Mouse (Mus musculus) cerebellum, adult 11 months (tissue): ENCODE data around the gene Endod1.

Experiments used
- DNase-seq: peaks from one replicate; pipeline ENCODE4 v3.0.0; 2022

Gene Endod1

DNA sequence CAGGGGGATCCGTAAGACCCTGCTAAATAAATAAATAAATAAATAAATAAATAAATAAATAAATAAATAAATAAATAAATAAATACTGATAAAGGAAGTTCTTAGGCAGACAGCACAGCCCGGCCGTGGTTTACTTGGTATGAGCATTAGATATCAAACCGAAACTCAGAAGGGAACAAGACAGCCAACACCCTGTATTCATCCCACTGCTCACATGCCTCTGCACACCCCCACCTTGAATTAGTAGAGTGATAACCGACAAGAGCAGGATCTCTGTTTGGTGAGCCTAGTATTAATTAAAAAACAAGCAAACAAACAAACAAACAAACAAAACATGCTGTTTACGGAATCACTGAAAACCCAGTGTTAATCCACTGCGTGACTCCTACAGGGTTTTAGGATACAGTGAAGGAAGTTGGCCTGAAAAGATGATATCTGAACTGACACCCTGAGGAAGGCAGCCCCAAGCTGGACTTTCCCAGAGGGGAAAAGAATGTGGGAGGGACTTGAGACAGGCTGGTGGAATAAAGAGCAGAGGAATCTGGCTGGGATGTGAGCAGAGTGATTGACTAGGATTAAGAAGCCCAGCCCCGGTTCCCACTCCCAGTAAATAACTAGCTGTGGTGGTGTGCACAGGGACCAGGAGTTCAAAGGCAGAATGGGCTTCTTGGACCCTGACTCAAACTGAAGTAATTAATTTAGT lies at the start of gene Endod1:
TSS of gene Endod1 (minus strand) at position 155 of the 703 bp plus-strand sequence.
- peak; percentile 42 for DNase-seq

DNA sequence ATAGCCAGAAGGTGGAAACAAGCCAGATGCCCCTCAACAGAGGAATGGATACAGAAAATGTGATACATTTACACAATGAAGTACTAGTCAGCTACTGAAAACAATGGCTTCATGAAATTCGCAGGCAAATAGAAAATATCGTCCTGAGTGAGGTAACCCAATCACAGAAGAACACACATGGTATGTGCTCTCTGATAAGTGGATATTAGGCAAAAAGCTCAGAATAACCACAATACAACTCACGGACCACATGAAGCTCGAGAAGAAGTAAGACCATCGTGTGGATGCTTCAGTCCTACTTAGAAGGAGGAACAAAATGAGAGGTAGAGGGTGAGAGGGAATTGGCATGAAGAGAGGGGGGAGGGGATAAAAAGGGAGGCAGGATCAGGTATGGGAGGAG lies 27.8 kb upstream of the Endod1 start:
- no peak for DNase-seq

DNA sequence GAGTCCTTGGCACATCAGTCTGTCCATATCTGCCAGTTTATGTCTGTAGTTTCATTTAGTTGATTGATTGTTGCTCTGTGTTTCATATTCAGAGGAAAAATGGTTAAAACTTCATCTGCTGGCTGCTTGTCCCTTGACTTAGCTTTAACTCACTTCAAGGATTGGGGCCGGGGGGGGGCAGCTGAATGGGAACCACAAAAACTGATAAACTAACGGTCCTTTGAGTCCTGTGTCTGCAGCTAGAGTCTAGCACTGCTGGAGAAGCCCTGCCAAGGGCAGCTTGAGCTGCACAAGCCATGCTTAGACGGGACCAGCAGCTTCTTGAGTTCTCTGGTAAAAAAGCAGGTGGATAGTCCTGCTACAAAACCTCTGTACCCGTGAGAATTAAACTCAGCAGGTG lies 26.7 kb upstream of the Endod1 start:
- DNase-seq: no peak

DNA sequence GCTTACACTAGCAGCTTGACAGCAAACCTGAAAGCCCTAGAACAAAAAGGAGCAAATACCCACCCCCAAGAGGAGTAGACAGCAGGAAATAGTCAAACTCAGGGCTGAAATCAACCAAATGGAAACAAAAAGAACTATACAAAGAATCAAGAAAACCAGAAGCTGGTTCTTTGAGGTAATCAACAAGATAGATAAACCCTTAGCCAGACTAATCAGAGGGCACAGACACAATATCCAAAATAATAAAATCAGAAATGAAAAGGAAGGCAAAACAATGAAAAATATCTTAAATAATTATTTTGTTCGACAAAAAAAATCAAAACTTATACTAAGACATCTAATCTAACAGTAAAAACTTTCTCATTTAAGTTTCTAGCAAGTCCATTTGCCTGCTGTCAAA lies 24.7 kb upstream of the Endod1 start:
- no peak for DNase-seq

DNA sequence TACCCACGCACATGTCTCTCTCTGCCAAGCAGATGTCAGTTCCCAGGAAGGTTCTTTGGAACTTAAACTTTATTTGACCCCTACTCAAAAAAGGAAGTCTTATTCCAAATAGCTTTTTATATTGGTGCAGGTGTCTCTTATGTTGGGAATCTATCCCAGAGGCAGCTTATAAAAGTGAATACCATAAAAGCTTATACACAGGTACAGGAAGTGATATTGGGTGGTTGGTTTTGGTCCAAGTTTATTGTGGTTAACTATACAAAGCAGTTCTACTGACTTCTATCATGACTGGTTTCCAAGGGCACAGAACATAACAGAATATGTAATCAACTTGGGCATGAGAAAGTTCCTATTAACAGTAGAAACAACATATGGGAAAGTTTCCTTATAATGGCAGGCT lies 20.8 kb upstream of the Endod1 start:
- DNase-seq: no peak

DNA sequence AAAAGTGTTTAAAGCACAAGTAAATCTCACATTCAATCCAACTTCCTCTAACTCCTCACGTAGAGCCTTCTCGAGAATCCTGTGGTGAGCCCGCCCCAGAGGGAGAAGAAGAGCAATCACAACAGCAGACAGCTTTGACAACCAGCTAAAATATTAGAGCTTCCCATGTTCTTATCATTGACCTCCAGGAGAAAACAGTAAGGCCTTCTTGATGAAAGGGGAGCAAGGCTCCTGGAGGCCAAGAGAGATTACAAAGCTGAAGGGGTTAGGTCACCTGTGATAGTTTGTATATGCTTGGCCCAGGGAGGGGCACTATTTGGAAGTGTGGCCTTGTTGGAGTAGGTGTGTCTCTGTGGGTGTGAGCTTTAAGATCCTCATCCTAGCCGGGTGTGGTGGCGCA lies 19.1 kb upstream of the Endod1 start:
- DNase-seq: no peak

DNA sequence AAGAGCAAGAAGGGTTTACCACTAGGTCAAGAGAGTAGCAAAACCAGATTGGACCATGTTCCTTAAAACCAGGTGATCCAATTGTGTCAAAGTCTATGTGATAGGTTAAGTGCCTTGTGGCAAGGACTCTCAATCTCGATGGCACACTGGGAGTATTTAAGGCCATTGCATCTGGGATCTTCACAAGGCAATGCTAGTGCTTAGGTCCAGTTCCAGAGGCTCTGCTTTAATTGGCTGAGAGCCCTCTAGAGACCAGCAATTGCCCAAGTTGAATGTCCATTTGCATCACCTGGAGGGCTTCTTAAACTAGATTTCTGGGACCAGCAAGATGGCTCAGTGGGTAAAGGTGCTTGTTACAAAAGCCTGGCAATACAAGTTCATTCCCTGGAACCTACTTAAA lies 17.6 kb upstream of the Endod1 start:
- DNase-seq: no peak

DNA sequence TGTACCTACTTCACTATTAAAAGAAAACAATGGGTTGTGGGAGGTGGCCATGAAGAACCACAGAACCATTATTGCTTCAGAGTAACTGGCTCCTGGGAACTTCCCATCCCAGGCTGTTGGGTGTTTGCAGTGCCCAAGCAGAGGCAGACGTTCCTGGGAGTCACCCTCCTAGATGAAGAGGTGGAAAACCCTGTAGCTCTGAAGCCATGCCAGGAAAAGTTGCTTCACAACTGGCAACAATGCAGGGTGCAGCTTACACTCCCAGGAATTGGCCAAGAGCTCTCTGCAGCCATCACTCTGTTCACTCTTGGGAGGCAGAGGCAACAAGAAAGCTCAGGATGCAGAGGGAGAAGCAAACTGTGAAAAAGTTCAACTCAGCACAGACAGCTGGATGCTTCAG lies 16.8 kb upstream of the Endod1 start:
- DNase-seq: no peak

DNA sequence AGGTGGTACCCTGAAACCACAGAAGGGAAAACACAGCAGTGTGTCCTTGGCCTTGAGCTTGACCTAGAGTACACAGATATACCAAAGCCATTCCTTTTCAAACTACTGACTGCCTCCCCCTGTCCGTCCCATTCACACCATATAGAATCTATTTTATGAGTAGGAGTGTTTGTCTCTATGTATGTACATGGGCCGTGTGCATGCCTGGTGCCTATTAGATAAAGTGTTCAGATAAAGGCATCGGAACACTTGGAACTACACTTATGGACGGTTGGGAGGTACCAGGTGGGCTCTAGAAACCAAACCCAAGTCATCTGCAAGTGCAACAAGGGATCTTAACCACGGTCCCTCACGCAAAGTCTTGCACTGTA lies 16.1 kb upstream of the Endod1 start:
- no peak for DNase-seq

DNA sequence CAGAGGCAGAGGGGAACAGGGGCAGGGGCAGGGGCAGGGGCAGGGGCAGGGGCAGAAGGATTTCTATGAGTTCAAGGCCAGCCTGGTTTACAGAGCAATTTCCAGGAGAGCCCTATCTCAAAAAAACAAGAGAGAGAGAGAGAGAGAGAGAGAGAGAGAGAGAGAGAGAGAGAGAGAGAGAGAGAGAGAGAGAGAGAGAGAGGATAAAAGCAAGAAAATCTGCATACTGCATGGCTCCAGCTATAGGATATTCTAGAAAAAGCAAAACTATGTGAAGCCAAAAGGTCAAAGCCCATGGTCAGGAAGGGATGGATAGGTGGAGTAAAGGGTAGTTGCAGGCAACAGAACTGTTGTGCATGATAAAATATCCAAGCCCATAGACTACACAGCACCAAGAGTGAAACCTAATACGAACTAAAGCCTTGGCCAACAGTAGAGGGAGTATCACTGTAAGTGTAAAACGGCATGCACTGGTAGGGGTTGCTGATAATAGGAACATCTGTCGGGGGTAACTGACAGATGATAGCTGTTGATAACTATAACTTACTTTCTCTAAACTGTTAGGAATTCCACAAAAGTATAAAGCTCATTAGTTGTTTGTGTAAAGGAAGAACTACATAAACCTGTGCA lies 15.6 kb upstream of the Endod1 start:
- no peak for DNase-seq

DNA sequence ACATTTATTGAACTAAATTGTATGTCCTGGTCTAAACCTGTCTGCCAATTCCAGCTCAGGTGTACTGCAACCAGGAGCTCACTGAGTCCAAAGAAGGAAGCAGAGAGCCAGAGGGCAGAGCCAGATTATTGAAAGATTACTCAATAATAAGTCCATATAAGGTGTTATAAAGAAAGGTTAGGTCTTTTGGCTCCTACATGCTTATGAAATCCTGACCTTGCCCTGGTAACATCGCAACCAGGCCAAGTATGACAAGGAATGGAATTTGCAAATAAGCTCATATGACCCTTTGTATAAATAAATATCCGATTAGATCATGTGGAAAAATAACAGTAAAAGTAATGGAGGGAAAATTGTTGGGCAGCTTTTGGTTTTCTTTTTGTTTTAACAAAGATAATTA lies 14.8 kb upstream of the Endod1 start:
- no peak for DNase-seq

DNA sequence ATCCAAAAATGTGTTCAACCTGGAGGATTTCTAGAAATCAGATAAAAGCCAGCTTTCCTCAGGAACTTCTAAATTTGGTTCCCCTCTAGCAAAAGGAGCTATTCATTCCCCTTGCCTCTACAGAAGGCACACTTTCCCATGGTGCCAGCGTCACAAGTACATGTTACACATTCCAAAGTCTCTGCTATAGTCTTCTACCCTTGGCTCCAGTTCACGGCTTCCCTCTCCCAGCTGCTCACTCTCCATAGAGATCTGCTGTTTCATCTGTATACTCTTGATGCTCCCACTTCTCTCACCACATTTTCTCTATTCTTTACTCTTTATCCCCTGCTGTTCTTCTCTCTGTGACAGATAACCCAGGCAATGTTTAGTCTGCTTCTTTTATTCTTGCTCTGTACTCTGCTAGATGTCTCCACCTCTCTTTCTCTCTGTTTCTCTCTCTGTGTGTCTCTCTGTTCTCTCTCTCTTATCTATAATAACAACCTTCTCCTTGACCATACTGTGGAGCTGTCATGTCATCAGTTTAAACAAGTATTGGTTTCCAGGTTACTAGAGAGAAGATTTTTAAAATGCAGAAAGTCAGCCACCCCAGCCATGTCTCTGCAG lies 13.8 kb upstream of the Endod1 start:
- DNase-seq: no peak

DNA sequence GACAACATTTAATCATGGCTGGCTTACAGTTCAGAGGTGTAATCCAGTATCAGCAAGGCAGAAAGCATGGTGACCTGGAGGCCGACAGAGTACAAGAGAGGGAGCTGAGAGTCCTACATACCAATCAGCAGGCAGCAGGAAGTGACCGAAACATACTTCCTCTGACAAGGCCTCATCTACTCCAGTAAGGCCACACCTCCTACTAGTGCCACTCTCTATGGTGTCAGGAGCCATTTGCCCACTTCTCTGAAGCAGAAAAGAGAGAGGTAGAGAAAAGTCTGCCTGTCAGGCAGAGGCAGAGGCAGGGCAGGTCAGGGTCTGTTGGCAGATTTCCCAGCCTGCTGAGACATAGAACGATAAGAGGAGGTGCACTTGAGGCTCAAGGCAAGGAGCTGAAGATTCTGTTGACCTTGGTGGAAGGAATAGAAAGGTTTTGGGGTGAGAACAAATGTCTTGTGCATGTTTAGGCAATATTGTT lies 10.6 kb upstream of the Endod1 start:
- DNase-seq: no peak

DNA sequence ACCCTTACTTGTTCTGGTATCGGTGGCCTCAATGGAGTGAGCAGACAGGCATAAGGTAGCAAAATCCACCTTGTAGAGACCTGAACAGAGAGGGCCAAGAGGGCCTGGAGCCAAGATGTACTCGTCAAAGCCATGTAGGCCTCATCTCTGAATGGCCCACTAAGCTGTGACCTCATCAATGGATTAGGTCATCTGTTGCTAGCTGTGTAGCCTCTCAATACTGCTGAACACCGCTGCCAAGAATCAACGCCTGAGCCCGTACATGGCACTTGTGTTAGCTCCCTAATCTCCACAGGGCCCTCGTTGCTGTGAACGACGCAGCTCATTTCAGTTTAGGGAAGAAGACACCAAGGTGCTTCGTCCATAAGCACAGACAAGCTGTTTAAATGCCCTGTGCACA lies 10.0 kb upstream of the Endod1 start:
- DNase-seq: no peak

DNA sequence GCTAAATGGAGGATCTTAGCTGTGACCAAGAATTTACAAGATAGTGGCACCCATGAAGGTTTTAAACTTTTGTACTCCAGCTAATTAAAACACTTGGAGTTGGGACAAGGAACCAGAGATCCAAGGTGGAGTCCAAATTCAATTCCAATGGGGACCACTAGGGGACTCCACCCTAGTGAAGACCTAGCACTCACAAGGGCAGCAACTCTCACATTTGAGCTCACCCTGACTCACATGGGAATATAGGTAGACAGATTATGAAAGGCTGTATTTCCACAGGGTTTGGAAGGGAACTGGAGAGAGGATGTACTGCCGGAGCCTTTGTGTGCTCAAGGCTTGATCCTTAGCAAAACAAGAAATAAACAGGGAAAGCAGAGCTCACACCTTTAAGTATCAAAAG lies 9.0 kb upstream of the Endod1 start:
- no peak for DNase-seq

DNA sequence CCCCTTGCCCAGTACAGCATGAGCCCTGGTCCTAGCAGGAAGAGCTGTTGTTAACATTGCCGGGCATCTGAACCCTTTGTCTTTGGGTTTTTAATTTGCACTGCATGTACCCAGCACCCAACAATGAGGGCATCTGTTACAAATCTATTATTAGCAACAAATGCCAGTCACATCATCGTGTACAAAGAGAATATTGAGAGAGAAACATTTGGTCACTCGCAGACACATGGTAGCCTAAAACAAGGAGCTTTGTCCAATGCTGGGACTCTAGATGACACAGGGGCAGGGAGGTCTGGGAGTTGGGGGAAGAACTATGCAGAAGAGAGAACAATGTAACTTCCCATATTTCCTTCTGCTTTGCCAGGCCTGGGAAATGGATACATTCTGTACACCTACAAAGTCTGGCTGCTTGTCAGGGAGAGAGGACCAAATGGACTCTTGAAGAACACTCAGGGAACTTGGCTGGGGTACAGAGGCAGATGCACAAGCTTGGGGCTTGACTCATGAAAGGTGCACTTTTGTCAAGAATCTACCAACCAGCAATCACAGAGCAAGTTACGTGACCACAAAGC lies 7.8 kb upstream of the Endod1 start:
- peak; percentile 67 for DNase-seq

DNA sequence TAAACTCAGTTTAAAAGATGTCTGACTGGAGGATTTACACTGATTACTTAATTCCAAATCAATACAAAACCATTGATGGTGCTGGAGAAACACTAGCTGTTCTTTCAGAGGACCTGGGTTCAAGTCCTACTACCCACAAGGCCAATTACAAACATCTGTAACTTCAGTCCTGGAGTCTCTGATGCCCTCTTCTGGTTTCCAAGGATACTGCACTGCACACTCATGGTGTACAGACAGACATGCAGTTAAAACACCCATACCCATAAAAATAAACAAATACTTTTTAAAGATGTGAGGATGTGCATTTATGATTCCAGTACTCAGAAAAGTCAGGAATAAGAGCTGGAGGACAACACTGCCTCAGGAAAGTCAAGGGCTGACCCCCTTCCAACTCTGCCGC lies 6.7 kb upstream of the Endod1 start:
- DNase-seq: no peak

DNA sequence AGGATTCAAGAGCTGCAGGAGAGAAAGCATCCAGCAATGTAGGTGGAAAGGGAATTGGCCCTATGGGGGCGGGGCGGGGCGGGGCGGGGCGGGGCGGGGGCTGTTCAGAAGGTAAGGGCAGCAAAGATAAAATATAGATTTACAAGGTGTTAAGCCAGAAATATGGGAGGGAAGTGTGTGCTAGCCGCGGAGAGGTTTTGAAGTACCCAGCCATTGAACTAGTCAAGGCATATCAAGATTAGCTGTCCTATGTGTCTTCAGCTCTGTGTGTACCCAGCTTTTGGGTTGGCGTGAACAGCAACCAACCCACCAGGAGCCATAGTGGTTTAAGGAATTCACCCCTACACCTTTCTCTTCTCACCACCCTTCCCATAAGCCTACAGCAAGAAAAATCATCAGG lies 5.5 kb upstream of the Endod1 start:
- DNase-seq: no peak

DNA sequence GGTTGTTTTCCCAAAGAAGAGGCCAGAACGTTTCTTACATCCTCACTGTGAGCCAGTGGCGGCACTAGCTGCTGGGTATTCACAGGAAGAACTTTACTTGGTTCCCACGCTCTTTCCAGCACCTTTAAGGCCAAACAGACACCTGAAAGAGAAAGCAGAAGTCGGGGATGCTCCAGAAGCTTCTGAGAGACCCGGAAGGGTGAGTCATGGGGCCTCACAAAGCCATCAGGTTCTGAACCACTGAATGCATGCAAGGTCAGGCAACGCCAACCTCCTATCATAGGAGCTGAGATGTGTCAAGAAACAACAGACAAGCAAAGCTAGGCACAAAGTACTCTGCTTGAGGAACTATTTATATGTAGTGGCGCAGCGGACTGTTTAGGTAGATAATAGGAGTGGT lies 4.4 kb upstream of the Endod1 start:
- DNase-seq: no peak

DNA sequence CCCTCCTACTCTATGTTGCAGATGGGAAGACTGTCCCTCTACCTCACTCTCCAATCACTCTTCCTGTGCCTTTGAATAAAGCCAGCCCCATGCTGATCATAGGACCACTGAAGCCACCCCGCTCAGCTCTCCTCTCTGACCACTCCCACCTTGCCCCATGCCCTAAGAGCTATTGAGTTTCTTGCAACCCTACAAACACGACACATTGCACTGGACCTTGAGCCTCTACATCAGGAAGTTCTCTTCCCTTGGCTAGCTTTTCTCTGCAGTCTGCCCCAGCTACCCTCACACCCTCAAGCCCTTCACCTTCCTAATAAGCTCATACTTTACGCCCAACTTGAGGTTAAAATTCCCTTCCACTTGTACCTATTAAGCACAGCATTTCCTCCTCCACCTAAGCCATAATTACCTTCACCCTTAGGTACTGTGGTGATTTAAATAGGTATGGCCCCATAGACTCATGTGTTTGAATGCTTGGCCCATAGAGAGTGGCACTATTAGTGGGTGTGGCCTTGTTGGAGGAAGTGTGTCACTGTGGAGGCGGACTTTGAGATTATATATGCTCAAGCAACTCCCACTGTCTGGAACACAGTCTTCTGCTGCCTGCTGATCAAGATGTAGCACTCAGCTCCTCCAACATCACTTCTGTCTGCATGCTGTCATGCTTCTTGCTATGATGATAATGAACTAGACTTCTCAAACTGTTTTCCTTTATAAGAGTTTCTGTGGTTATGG lies 2.0 kb upstream of the Endod1 start:
- DNase-seq: no peak

DNA sequence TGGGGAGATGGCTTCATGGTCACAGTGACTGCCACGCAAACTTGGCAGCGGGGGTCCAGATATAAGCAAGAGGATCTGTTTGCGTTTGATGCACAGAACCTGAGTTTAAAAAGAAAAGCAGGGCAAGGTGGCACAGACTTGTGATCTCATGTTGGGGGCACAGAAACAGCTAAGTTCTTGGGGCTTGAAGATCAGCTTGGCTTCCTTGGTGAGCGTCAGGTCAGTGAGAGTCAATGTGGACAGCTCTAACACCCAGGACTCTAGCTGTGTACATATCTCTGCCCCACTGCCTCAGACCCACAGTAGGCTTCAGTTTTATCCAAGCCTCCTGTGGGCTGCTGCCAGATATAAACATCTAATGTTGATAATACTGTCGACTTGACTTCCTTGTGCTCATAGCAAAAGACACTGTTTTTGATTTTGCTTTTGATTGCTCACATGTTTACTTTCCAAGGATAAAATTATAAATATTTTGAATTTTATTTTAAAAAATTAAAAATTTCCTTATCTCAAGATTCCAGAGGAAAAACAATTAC lies 1.0 kb upstream of the Endod1 start:
- DNase-seq: no peak

DNA sequence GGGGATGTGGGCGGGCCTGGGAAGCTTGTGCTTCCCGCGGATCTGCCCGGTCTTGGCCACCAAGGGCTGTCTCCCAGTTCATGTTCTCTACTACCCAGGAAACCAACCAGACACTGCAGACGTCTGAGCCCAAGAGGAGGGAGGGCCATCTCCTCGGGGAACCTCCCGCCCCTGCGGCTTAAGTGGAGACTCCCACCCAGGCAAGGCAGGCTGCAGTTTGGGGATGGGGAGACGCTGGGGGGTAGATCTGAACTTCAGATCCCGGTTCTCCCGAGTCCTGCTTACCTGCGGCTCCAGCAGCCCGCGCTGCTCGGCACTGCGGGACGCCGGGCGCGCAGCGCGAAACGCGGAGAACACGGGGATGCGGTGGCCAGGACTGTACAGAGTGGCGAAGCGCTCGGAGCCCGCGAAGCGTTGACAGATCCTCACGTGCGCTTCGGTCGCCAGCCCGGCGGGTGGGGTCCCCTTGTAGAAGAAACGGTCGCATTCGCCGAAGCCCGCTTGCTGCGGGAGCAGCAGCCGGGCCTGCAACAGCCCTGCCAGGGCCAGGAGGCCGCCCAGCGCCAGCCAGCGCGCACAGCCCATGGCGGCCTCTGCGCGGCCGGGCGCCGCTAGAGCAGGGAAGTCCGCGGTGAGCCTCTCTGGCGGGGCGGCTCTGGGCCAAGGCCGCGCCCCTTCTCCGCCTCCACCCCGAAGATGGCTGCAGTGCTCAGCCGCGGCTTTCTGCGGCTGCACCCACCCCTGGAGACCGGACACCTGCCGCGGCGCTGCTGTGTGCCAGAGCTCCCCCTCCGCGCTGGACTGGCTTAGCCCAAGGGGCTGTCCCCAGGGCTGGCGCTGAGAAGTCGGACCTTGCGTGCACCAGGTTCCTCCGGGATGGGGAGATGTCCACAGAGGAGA lies 671 bp downstream of the Endod1 start:
- DNase-seq: peak; percentile 86
